Mouse (Mus musculus) G1E-ER4 (cell line): ENCODE measurements around the gene Scarb1. TPM values are rescaled to one million over a fixed set of nuclear protein-coding genes. Genes with fewer than 3 reads are reported as not detected.

Experiments
- GATA1 ChIP-seq: IDR thresholded peaks from one replicate; pipeline ENCODE4 v1.8.0; 2012; ENCODE audit warnings: low read length, inconsistent platforms
- polyA plus RNA-seq: library from polyadenylated mRNA; stranded (reverse); fragments of >175 nt; gene quantifications from 2 replicates; pipeline ENCODE4 v1.2.3, GENCODE M21; 2012

The Scarb1 gene
- polyA plus RNA-seq, 1 experiment: 57.7 TPM

DNA sequence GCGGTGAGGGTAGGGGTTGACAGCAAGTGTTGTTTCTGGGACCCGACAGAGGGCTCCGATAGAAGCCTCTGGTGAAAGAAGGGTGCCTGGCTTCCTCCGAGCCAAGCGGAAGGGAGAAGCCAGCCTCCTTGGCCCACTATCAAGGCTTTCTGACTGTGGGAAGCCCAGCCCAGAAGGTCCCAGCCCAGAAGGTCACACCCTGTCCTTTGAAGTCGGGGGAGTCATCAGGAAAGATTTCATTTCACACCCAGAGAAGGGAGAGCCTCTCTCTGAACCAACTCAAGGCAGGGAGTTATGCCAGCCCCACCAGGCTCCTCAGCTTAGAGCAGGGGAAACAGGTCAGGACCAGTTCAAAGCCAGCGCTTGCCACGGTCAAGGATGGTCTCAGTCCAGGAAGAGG is 88.2 kb downstream of the Scarb1 start:
- no peak for TF ChIP-seq GATA1

DNA sequence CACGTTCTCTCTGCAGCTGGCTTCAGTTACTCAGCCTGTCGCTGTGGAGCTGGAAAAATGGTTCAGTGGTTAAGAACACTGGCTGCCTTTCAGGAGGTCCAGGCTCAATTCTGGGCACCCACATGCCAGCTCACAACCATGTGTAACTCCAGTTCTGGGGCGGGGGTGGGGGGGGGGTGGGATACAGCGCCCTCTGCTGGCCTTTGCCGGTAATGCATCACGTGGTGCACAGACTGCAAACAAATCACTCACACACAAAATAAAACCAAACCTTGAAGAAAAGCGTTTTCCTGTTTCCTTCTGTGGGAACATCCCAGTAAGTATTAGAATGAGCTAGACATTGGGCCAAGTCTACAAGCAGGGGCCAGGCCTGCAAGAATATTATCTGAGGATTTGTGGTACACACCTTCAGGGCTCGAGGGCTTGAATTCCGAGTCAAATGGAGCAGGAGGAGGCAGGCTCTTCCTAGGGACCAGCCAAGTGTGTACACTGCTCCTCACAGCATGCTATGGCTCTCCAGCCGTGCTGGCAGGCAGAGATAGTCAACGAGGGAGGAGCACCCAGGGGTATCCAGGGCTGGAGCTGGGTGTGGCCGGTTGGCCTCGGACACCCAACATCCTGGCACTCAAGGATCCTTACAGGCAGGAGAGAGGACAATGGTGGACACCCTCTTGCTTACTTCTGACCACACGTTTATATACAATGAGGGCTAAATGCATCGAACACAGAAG is 88.8 kb downstream of the Scarb1 start:
- no peak for TF ChIP-seq GATA1

DNA sequence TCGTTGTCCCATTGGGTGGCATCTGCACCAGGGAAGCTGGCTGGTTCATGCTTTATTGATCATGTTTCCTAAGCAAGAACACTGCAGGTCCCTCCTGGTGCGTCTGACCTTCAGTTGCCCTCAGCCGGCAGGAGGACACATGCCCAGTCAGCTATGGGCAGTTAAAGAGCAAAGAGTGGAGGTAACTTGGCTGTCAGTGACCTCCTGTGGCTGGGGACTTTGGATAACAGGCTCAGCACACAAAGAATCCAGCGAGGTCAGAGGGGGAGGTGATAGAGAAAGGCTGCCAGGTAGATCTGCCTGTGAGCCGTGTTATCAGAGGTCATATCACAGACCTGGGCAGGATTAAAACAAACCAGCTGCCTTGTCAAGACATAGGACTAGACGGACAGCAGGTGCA is 91.7 kb downstream of the Scarb1 start:
- TF ChIP-seq GATA1: no peak

DNA sequence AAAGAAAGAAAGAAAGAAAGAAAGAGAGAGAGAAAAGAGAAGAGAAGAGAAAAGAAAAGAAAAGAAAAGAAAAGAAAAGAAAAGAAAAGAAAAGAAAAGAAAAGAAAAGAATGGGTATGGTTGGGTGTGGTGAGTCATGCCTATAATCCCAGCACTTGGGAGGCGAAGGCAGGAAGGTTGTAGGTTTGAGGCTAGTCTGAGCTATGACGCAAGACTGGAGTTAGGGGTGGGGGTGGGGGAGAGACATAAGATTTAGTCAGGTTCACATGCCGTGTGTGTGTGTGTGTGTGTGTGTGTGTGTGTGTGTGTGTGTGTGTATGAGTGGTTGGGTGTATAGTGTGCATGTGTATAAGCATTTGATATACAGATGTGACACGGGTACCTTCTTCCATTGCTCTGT is 94.2 kb downstream of the Scarb1 start:
- no peak for TF ChIP-seq GATA1

DNA sequence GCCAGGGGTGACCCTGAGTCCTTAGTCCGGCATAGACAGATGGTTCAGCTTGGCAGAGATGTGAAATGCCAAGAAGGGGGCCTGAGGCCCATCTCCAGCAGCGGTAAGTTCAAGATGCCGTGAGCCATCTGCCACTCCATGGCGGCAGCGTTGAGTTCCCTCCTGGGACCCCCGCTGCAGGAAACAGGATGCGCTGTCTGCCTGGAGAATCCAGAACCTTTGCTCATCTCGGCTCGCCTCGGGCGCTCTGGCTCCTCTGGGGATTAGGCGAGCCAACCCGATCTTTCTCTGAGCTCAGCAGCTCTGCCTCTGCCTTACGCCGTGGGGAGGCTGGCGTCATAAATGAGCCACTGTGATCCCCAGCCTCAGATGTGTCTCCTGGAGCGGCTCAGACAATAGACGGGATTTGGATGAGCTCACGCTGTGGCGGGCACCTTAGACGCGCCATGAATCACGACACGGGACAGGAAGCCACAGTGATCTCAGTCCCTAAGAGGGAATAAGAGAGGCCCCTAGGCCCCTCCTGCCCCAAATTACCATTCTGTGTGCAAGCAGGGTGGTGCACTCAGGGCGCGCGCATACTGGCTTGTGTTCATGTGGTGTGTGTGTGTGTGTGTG is 95.3 kb downstream of the Scarb1 start:
- no peak for TF ChIP-seq GATA1

DNA sequence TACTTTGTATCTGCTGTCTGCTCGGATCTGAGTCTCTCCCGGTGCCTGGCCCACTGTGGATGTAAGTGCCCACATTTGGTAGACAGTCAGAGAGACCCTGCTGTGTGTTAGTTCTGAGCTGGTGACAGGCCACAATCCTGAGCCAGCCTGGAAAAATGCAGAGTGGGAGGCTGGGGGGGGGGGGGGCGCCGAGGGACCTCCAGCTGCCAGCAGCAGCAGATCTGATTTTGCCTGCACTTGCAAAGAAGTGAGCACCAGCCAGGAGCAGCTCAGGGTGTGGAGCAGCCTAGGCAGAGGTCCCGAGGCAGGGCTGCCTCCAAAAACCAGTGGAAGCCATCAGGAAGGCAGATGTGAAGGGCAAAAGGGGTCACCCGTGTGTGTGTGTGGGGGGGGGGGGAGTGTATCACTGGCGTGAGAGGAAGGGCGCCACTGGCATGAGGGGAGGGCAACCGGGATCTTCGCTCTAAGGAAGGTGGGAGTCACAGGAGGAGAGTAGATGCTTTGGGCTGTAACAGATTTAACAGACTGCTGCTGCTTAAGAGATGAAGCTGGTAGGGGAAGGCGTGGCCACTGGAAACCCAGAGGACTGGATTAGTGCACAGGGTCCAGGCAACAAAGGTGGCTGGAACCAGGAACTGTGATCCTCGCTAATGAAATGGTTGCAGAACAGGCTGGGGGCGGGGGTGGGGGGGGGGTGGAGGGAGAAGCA is 95.9 kb downstream of the Scarb1 start:
- TF ChIP-seq GATA1: no peak

DNA sequence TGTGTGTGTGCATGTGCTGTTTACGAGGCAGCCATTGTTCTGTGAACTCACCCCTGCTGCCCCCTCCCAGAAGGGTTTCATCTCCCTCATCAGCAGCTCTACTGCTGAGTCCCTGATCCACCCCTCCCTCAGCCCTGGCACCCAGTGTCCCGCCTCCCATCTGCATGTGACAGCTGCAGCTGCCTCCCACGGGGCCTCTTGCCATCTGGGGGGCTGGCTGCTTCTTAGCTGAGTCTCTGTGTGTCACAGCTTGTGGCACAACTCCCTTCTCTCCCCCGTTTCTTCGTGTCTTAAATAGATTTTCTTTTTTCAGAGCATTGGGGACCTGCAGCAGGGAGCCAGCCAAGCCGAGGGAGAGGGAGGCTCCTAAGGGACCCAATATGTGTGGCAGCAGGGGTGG is 97.0 kb downstream of the Scarb1 start:
- no peak for TF ChIP-seq GATA1

DNA sequence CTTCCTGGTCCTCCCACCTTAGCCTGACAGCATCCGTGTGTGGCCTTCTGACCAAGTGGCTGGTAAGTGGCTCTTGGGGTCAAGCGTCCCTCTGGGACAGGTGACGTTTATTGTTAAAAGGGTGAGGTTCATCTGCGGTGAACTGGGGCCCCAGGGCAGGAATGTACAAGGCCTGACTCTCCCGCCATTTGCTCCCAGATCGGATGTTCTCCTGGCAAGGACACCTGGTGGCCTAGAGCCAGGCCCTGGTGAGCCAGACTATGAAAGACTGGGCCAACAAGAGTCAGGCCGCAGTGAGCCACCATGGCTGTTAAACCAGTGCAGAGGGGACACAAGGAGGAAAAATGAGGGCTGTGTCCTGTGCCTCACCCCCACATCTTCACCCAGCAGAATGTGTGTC is 98.8 kb downstream of the Scarb1 start:
- TF ChIP-seq GATA1: no peak

DNA sequence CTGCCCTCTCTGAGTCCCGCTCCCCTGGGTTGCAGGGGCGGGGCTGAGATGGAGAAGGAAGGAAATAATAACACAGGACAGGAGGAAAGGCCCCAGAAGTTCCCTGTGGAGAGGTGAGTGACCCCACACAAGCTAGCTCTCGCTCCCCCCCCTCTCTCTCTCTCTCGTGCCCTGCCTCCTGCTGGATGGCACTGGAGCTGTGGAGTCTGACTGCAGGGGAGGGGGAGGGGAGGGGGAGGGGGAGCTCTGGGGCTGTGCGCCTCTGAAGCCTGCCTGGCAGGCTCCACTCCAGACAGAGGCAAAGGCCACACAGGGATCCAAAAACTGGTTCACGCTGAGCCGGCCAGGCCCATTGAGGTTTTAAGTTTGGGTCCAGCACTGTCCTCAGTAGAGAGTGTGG is 99.3 kb downstream of the Scarb1 start:
- TF ChIP-seq GATA1: no peak

DNA sequence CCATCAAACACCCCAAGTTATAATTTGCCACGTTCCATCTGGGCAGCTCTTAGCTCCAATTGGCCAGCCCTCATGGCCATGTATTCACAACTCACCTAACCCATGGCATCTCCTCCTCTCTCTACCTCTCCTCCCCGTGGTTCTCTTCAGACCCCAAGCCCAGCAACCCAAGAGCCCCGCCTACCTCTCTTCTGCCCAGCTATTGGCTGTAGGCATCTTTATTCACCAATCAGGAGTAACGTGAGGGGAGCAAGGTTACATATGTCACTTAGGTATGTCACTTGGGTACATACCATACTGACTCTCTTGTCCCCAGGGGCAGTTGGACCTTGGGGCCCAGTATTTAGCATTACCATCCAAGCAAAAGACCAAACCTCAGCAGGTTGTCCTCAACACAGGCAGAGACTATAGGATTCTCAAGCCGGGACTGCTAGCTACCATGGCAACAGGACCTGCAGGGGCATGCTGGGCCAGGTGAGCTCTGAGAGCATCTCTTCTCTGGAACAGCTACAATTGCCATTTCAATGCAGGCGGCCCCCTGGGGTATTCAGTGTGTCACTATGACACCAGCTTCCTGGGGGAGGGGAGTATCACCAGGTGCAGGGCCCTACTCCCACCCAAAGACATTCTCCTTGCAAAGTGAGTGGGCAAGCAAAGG is 100.6 kb downstream of the Scarb1 start:
- no peak for TF ChIP-seq GATA1

DNA sequence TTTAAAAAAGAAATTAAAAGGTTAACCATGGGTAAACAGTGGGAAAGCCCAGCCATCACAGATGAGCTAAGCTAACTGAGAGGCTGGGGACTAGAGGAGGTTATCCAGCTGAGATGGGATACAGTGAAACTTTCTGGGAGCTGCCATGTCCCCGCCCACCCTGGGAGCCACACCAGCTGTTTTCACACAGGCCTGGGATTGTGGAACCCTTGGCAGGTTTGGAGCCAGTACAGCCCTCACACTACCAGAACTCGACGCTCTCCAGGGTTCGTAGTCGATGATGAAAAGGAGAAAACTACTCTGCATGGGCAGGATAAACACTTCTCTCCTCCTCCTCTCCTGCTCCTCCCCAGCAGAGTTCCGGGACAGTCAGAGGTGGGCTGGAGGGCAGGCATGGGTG is 105.0 kb downstream of the Scarb1 start:
- no peak for TF ChIP-seq GATA1

DNA sequence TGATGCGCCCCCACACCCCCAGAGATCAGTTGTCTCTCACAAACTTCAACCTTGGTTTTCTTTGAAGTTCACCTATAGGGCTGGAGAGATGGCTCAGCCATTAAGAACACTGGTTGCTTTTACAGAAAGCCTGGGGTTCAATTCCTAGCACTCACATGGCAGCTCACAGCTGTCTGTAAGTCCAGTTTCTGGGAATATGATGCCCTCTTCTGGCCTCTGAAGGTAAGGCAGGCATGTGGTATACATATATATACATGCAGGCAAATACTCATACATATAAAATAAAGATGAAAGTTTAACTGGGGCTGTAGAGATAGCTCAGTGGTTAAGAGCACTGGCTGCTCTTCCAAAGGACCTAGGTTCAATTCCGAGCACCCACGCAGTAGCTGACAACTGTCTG is 105.5 kb downstream of the Scarb1 start:
- TF ChIP-seq GATA1: no peak

DNA sequence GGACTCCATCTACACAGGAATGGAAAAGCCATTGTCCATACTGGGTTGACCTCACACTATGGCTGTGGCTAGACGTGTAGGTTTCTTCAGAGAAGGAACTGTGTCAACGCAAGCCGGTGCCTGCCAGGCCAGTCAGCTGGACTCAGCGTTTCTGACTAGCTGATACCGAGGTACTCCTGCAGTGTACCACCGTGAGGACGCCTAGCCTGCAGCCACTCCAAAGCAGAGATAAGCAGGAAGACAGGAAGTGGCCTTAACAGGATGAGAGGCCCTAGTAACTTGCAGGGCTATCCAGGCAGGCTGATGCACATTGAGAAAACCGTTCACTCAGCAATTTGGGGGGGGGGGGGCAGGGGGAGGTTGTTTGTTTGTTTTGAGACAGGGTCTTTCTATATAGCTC is 106.5 kb downstream of the Scarb1 start:
- no peak for TF ChIP-seq GATA1

DNA sequence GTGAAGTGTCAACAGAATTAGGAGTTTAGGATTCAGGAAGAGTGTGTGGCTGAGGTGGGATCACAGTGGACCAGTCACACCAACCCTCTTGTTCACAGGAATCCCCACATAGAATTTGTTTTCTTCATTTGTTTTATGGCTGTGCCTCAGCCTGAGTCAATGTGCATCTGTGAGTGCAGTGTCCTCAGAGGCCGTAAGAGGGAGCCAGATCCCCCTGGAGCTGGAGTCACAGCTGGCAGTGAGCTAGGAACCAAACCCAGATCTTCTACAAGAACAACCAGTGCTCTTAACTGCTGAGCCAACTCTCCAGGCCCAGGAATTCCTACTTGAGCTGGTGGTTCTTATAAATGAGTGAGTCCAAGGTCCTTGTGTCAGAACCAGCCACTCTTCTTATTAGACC is 107.4 kb downstream of the Scarb1 start:
- TF ChIP-seq GATA1: no peak

DNA sequence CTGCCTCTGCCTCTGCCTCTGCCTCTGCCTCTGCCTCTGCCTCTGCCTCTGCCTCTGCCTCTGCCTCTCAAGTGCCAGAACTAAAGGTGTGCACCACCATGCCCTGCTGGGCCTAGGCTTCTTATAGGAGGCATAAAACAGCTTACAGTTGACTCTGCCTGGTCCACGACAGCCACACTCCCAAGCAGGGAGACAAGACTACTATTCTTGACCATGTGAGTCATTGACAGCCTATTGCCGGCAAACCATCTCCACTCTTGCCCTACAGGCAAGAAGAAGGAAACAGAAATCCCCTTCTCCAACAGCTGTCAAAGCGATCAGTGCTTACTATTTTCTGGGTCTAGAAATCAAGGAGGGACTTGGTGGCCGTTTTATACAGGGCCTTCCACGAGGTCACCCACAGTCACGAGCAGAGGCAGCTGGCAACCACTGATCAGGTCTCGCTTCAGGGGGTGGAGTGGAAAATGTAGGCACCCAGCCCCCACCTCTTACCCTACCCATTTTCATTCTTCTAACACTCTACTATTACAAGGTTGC is 108.4 kb downstream of the Scarb1 start:
- TF ChIP-seq GATA1: no peak

DNA sequence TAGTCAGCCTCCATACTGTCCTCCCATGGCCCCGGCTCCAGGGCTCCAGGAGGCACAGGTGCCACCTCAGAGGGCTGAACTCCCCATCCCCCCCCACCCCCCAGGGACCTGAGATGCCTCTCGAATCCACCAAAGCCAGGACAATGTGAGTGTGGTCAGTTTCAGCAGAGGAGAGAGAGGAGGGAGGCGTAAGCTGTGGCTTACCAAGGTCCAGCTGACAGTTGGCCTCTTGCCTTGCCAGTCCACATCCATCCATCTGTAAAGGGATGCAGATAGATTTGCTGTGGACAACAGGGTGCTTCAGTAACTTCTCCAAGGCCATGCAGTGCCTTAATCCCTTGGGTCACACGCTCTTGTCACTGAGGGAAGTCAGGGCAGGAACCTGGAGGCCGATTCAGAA is 110.4 kb downstream of the Scarb1 start:
- no peak for TF ChIP-seq GATA1
